Mouse (Mus musculus) thymus, adult 2 months (tissue): Measurements from ENCODE around the gene Ccdc71l.

Source experiments
- CTCF ChIP-seq: fragments of 200-500 bp; IDR thresholded peaks from 2 replicates; pipeline ENCODE4 v1.5.1; 2012; ENCODE audit warnings: mild to moderate bottlenecking, control low read depth, low read length, moderate library complexity, borderline replicate concordance; ENCODE audit not compliant: control insufficient read depth, poor library complexity, insufficient read depth; ENCODE audit errors: extremely low read depth
- POLR2A ChIP-seq: fragments of 200-500 bp; IDR thresholded peaks from 2 replicates; pipeline ENCODE4 v1.6.1; 2012; ENCODE audit warnings: mild to moderate bottlenecking, low read length, control low read depth, moderate library complexity; ENCODE audit not compliant: control insufficient read depth, poor library complexity, insufficient read depth; ENCODE audit errors: extremely low read depth

DNA sequence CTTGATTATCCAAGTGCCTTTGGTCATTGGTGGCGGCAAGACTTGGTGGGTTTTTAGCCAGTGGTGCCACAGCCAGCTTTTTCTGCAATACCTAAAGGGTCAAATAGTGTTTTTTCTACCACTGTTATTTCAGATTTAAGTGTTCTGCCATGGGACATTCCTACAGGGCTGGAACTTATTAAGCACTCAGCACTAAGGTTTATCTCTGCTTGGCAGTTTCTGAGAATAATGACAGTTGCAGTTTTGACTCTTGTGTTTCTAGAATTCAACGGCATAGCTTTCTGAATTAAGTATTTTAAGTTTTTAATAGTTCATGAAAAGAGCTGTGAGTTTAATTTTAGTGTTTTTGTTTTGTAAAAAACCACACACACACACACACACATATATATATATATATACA is 2.5 kb downstream of the Ccdc71l start:
- no peak for TF ChIP-seq CTCF
- no peak for TF ChIP-seq POLR2A
